Mouse (Mus musculus): ENCODE results near the gene Fbxw2.
"Not testable (repeated sequence)": the region's sequence is repeated elsewhere in the genome, so short reads cannot be mapped to it uniquely, and the experiment has no call there.

The Fbxw2 gene

GRCm38 (mm10) chr2:34772252-34773235, 53.6 kb downstream of the Fbxw2 start:
- DNase-seq (ENCODE audit: low spot score) = peak; percentile 65

- peak; percentile 99 for DNase-seq (ENCODE audit: low spot score)
Observed at GRCm38 (mm10) chr2:34771368-34772226, 54.5 kb downstream of the Fbxw2 start, which contains the start of gene Hspa5. Gene Hspa5, plus strand, starts transcription at chr2:34771970.

DNA sequence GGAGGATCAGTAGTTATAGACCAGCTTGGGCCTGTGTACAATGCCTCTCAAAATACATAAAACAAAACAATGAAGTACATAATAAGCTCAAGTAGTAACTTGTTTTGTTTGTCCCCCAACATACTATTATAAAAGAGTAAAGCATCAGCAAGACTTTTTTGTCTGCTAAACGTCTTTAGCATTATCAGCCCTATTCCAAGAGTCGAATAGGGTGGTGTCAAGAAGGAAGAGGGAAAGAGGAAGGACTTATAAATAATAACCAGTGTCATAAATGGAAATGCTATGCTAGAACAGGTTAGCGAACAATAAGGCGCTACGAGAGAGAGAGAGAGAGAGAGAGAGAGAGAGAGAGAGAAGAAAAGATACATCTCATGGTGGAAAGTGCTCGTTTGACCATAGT, 55.2 kb downstream of the Fbxw2 start:
- no peak for DNase-seq (ENCODE audit: low spot score)

GRCm38 (mm10) chr2:34770049-34770448, 56.1 kb downstream of the Fbxw2 start:
- DNase-seq (ENCODE audit: low spot score) = no peak

- no peak for DNase-seq (ENCODE audit: low spot score)
Observed at GRCm38 (mm10) chr2:34764801-34765200, 61.3 kb downstream of the Fbxw2 start.

DNA sequence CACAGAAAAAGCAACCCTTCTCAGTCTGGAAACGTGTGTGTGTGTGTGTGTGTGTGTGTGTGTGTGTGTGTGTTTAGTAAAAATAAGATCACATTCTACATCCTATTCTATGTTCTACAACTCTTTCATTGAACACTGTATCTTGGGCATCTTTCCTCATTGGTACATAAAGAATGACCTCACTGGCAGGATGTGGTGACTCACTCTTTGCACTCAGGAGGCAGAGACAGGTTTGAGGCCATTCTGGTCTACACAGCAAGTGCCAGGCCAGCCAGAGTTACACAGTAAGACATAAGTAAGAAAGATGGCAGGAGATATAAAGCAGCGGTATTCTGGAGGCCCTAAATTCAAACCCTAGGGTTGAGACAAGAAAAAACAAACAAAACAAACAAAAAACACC, 63.2 kb downstream of the Fbxw2 start:
- DNase-seq (ENCODE audit: low spot score) = no peak

DNA sequence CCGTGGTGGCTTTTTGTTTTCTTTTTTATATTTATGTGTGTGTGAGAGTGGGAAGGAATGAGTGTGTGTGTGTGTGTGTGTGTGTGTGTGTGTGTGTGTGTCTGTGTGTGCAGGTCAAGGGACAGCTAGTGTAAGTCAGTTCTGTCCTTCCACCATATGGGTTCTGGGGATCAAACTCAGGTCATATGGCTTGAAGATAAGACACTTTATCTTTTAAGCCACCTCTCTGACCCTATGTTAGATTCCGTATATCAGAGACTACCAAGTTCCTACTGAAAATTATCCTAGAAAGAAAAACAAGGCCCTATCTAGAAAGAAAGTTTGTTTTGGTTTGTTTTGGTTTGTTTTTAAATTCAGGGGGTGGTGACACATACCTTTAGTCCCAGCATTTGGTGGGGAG, 63.9 kb downstream of the Fbxw2 start:
- no peak for DNase-seq (ENCODE audit: low spot score)

- not testable (repeated sequence) for DNase-seq (ENCODE audit: low spot score)
Observed at GRCm38 (mm10) chr2:34761272-34761671, 64.8 kb downstream of the Fbxw2 start.

DNA sequence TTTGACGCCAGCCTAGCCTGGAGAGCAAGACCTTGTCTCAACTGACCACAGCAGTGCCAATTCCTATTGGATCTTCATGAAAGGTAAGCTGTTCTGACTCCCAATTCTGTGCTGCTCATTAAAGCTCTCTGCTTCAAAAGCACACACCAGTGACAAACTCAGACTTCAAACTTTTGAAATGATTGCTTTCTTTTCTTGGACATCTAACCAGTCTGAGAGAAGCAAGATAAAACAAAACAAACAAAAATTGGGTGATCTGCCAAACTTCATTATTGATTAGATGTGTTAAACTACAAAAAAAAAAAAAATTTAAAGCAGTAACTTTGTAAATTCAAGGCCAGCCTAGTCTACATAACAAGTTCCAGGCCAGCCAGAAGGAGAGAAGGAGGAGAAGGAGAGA, 68.8 kb downstream of the Fbxw2 start:
- no peak for DNase-seq (ENCODE audit: low spot score)

DNA sequence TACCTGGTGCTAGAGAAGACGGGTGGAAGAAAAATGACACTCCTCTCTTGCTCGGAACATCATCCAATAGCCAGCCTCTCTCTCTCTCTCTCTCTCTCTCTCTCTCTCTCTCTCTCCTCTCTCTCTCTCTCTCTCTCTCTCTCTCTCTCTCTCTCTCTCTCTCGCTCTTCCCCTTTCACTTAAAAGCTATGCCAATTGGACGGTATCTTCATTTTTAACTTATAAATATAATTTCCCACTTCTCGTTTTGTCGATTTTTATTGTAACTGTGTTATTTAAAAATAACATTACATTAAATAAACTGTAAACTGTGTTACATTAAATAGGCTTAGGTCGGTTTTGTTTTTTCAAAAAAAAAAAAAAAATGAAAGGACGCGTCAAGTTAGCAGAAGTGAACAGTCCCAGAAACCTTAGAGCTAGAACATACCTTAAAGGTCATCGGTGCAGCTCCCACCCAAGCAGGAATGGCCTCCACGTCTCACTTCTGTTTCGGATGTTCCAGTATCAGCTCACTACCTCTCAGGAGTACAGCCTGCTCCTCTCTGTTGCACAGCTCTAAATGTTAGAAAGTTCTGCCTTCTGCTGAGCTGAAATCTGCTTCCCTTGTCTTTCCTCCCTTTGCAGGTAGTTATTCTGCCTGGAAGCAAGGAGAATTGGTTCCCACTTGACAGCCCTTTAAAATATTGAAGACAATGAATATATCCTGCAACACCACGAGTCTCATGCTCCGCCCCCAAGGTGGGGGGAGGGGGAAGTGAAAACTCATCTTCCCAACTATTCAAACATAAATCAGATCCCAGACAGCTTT, 71.4 kb downstream of the Fbxw2 start, which contains the start of gene Gapvd1:
Gene Gapvd1, minus strand, starts transcription at position 682 of the 808 bp plus-strand sequence.
- DNase-seq (ENCODE audit: low spot score) = peak; percentile 52
